In the genomic region with DNA sequence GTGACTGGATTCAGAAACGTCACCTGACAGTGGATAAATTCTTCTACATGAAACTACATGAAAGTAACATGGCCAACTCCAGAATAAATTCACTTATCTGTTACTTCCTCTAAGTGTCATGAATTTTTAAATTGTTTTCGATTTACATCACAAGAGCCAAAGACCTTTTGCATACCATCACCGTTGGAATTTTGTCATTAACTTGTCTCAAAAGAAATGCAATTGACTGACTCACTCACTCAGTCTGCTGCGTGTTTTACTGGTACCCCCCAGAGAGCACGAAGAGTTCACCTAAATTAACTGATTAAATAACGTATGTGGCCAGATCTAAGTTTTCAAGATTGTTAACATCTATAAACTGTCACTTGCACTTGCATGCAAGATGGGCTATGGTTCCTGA, we compare ENCODE assay signal across 26 mouse cellular contexts.
"Had no signal": no experiment of that assay in that cellular context is flagged by ENCODE, and none has a peak within 500 bp of the region (broad histone marks: within the 10 kb centered on the region; RNA-seq: fewer than 3 reads in every experiment).

No protein-coding gene starts in this region.

- ATAC-seq: forebrain, embryonic 13.5 days; forebrain, embryonic 14.5 days; forebrain, embryonic 15.5 days; forebrain, embryonic 16.5 days; forebrain, postnatal 0 days had no signal

- H3K27ac ChIP-seq: embryonic facial prominence, embryonic 10.5 days; embryonic facial prominence, embryonic 12.5 days; embryonic facial prominence, embryonic 13.5 days; embryonic facial prominence, embryonic 15.5 days; forebrain, embryonic 10.5 days; forebrain, embryonic 12.5 days; forebrain, embryonic 13.5 days; forebrain, embryonic 15.5 days; gastrocnemius, adult 2 months; heart, adult 2 months; heart, embryonic 10.5 days had no signal

- H3K9ac ChIP-seq: embryonic facial prominence, embryonic 12.5 days; embryonic facial prominence, embryonic 13.5 days; embryonic facial prominence, embryonic 15.5 days; forebrain, embryonic 12.5 days; forebrain, embryonic 13.5 days; forebrain, embryonic 15.5 days; forebrain, postnatal 0 days had no signal

- H3K4me2 ChIP-seq: embryonic facial prominence, embryonic 12.5 days; embryonic facial prominence, embryonic 13.5 days; embryonic facial prominence, embryonic 15.5 days; forebrain, embryonic 12.5 days; forebrain, embryonic 13.5 days; forebrain, embryonic 15.5 days had no signal

- DNase-seq: cerebellum, adult 9-11 months; cerebellum, postnatal 10 days; cerebellum, postnatal 14 days; cerebellum, postnatal 25 days; cerebellum, postnatal 36 days; forebrain, postnatal 0 days; gastrocnemius, adult 2 months; gastrocnemius, postnatal 10 days; gastrocnemius, postnatal 14 days; gastrocnemius, postnatal 25 days; gastrocnemius, postnatal 36 days; heart, adult 11 months; heart, adult 18-20 months; heart, adult 2 months had no signal

- H3K4me3 ChIP-seq: embryonic facial prominence, embryonic 10.5 days; embryonic facial prominence, embryonic 12.5 days; embryonic facial prominence, embryonic 13.5 days; embryonic facial prominence, embryonic 15.5 days; erythroblast, embryonic 14.5 days; forebrain, embryonic 10.5 days; forebrain, embryonic 12.5 days; forebrain, embryonic 13.5 days; forebrain, embryonic 15.5 days; gastrocnemius, adult 2 months; heart, adult 2 months; heart, embryonic 10.5 days had no signal

- H3K27me3 ChIP-seq: embryonic facial prominence, embryonic 12.5 days; embryonic facial prominence, embryonic 13.5 days; embryonic facial prominence, embryonic 15.5 days; forebrain, embryonic 12.5 days; forebrain, embryonic 13.5 days; forebrain, embryonic 15.5 days had no signal

- H3K9me3 ChIP-seq: embryonic facial prominence, embryonic 10.5 days; embryonic facial prominence, embryonic 12.5 days; embryonic facial prominence, embryonic 13.5 days; embryonic facial prominence, embryonic 15.5 days; forebrain, embryonic 10.5 days; forebrain, embryonic 12.5 days; forebrain, embryonic 13.5 days; forebrain, embryonic 15.5 days; heart, embryonic 10.5 days had no signal

- H3K36me3 ChIP-seq: embryonic facial prominence, embryonic 10.5 days; embryonic facial prominence, embryonic 12.5 days; embryonic facial prominence, embryonic 13.5 days; embryonic facial prominence, embryonic 15.5 days; forebrain, embryonic 10.5 days; forebrain, embryonic 12.5 days; forebrain, embryonic 15.5 days; heart, embryonic 10.5 days had no signal

- H3K4me1 ChIP-seq: embryonic facial prominence, embryonic 15.5 days; forebrain, embryonic 10.5 days; forebrain, embryonic 12.5 days; heart, embryonic 10.5 days had no signal
